Mouse (Mus musculus) embryonic fibroblast, embryonic 13.5 days (primary cell): ENCODE results near the gene Tmem266.

ENCODE experiments used
- CTCF ChIP-seq: IDR thresholded peaks from 2 replicates; pipeline ENCODE4 v1.5.1; 2011; ENCODE audit warnings: mild to moderate bottlenecking, control low read depth, low read length, moderate library complexity, borderline replicate concordance; ENCODE audit not compliant: insufficient read depth
- POLR2A ChIP-seq: IDR thresholded peaks from 2 replicates; pipeline ENCODE4 v1.6.1; 2011; ENCODE audit warnings: low read depth, mild to moderate bottlenecking, control low read depth, low read length, moderate library complexity

GRCm38 (mm10) chr9:55279114-55279825 is 47.4 kb upstream of the Tmem266 start:
- TF ChIP-seq CTCF (no peak), POLR2A (no peak)
